Mouse (Mus musculus) ES-Bruce4 (cell line): ENCODE measurements at regions not wholly inside any gene's neighbourhood (a gene's known extent, or its start where the extent isn't known, plus 50 kb on each side); places are given as distances from the start of the nearest gene placed in this dataset.

ENCODE experiments used
- CTCF ChIP-seq: IDR thresholded peaks from one replicate; pipeline ENCODE4 v1.8.1; 2011; ENCODE audit warnings: low read depth, low read length
- POLR2A ChIP-seq: IDR thresholded peaks from one replicate; pipeline ENCODE4 v1.8.1; 2011; ENCODE audit warnings: low read length; ENCODE audit not compliant: insufficient read depth

DNA sequence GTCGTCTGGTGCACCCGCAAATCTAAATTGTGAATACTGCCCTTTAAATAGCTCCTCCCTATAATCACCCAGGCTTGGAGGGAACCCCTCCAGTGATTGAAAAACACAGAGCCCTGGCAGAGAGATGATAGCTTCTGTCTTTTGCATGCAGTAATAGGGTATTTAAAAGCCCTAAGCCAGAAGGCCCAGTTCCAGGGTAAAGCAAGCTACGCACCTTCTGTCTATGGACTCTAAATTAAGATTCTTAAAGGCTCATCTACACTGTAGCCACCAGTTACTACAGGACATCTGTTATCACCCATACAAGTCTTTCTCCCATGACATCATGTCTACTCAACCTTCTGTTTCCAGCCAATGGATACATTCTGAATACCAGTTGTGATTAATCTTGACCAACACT lies 167.8 kb downstream of the Gm11361 start:
- TF ChIP-seq CTCF = no peak
- TF ChIP-seq POLR2A = no peak
